Mouse (Mus musculus) CH12.LX (cell line): Measurements from ENCODE around the gene Tmem222.

Experiments used
- CTCF ChIP-seq, 2 experiments: IDR thresholded peaks in 1 of 2; conservative IDR thresholded peaks in 1 of 2; 2 replicates each; pipeline ENCODE4 v1.5.1; 2011 to 2012; ENCODE audit warnings: low read depth in 2 of 2, low read length in 2 of 2, improper control_type of control experiment in 1 of 2, inconsistent platforms in 1 of 2, mild to moderate bottlenecking in 1 of 2, moderate library complexity in 1 of 2
- USF2 ChIP-seq: conservative IDR thresholded peaks from 2 replicates; pipeline ENCODE4 v1.6.1; 2011; ENCODE audit warnings: low read depth, low read length, improper control_type of control experiment
- ZC3H11A ChIP-seq: IDR thresholded peaks from 2 replicates; pipeline ENCODE4 v1.6.1; 2012; ENCODE audit warnings: low read depth, mild to moderate bottlenecking, inconsistent platforms, low read length, improper control_type of control experiment

- TF ChIP-seq USF2 = no peak
- no peak for TF ChIP-seq ZC3H11A
- TF ChIP-seq CTCF (conservative IDR thresholded peaks at IDR 0.05 in 1 of 2, IDR thresholded peaks at IDR 0.05 in 1 of 2; ENCODE audit: low read depth in 2 of 2, low read length in 2 of 2) = no peak
Measured at GRCm38 (mm10) chr4:133262375-133262765, 15.2 kb downstream of the Tmem222 start.
